Mouse (Mus musculus) kidney, adult 9 months (tissue): ENCODE measurements around the gene Slc16a7.

Source experiments
- DNase-seq: peaks from one replicate; pipeline ENCODE4 v3.0.0; 2022

Gene Slc16a7

DNA sequence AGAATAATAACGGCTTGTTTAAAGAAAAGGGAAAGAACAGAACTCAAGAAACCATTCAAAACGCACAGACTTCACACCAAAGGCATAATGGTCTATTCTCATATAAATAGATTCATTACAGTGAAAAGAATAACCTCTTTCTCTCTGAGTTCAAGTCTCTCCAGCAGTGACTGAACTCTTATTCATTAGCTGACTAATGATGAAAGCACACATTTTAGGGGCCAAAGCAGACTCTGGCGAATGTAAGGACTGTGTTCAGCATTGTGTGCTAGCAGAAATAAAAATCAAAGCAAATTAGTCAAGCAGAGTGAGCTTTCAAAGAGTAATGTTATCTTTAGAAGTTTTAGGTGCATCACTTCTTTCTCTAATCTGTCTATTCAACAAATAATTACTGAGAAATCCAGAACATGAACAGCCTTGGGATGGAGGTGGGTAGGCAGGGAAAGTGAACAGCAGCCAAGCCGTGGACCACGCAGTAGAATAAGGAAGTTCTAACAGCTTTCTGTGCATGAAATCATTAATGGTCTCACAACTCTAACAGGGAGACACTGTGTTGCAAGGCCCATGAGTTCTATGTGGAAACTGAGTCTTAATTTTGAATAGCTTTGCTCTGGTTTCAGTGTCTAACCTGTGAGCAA is 214.1 kb downstream of the Slc16a7 start:
- no peak for DNase-seq

- no peak for DNase-seq
Observed at GRCm38 (mm10) chr10:125171625-125172024, 217.6 kb downstream of the Slc16a7 start.

- no peak for DNase-seq
Observed at GRCm38 (mm10) chr10:125171154-125171553, 218.1 kb downstream of the Slc16a7 start.
